Mouse (Mus musculus) kidney, embryonic 15.5 days (tissue): ENCODE results near the gene Fen1. TPM values are rescaled to one million over a fixed set of nuclear protein-coding genes. Genes with fewer than 3 reads are reported as not detected.
A peak's percentile ranks its signal among the peaks of the same experiment; 100 is the strongest.

Source experiments
- ATAC-seq: fragments of 200-750 bp; cut with Nextera tagmentation; replicated peaks from 2 replicates; pipeline ENCODE4 v1.8.0; 2017; ENCODE audit warnings: moderate TSS enrichment; ENCODE audit not compliant: low FRiP score
- H3K27ac ChIP-seq: fragments of 300-500 bp; sonication (generic); 2 replicates; pipeline ENCODE4 v1.5.1; 2015; ENCODE audit warnings: mild to moderate bottlenecking, inconsistent platforms
- H3K27me3 ChIP-seq: fragments of 300-500 bp; sonication (generic); 2 replicates; pipeline ENCODE4 v1.6.1; 2015; ENCODE audit warnings: inconsistent platforms
- H3K36me3 ChIP-seq: fragments of 300-500 bp; sonication (generic); 2 replicates; pipeline ENCODE4 v1.6.1; 2015; ENCODE audit warnings: inconsistent platforms
- H3K4me1 ChIP-seq: fragments of 300-500 bp; sonication (generic); 2 replicates; pipeline ENCODE4 v1.6.1; 2015; ENCODE audit warnings: inconsistent platforms
- H3K4me2 ChIP-seq: fragments of 300-500 bp; sonication (generic); 2 replicates; pipeline ENCODE4 v1.6.1; 2015; ENCODE audit warnings: moderate library complexity, mild to moderate bottlenecking, inconsistent platforms
- H3K4me3 ChIP-seq: fragments of 300-500 bp; sonication (generic); replicated peaks from 2 replicates; pipeline ENCODE4 v1.5.1; 2015; ENCODE audit warnings: mild to moderate bottlenecking, inconsistent platforms
- H3K9ac ChIP-seq: fragments of 300-500 bp; sonication (generic); 2 replicates; pipeline ENCODE4 v1.6.1; 2015; ENCODE audit warnings: mild to moderate bottlenecking, inconsistent platforms
- H3K9me3 ChIP-seq: fragments of 300-500 bp; sonication (generic); replicated peaks from 2 replicates; pipeline ENCODE4 v1.6.1; 2016; ENCODE audit warnings: inconsistent platforms
- WGBS: fragments of 180-500 bp; shearing (Covaris S2); methylation state at CpG from one replicate; pipeline ENCODE4 v1.1.7; 2015; ENCODE audit warnings: mixed read lengths; 5-methylcytosine and 5-hydroxymethylcytosine counted together
- polyA plus RNA-seq: library from polyadenylated mRNA; unstranded; fragments of >200 nt; fragmentation: Nextera tagmentation; extraction: Ambion mirVana; gene quantifications from 2 replicates; pipeline ENCODE4 v1.2.1, GENCODE M21; 2015

Fen1 gene
- polyA plus RNA-seq, 1 experiment from 2014 or later, result 111 TPM

GRCm38 (mm10) chr19:10189022-10189421 lies 14.9 kb downstream of the Fen1 start:
- peaks cover 91% of the 10 kb centered on the region for H3K36me3 ChIP-seq
- peaks cover 16% of the 10 kb centered on the region for H3K4me1 ChIP-seq
- H3K9me3 ChIP-seq, result no peaks in the 10 kb centered on the region
- H3K27me3 ChIP-seq, result no peaks in the 10 kb centered on the region
- no peak overlapping the region for H3K4me2 ChIP-seq
- H3K4me3 ChIP-seq, result no peak overlapping the region
- no peak for ATAC-seq
- H3K27ac ChIP-seq, result no peak overlapping the region
- H3K9ac ChIP-seq, result no peak overlapping the region
- 96% methylated on average over 6 of the region's 6 CpGs for WGBS

GRCm38 (mm10) chr19:10188281-10188811 lies 15.6 kb downstream of the Fen1 start:
- H3K9me3 ChIP-seq, result no peaks in the 10 kb centered on the region
- 76% methylated on average over 10 of the region's 10 CpGs for WGBS
- no peak overlapping the region for H3K4me2 ChIP-seq
- peaks cover 84% of the 10 kb centered on the region for H3K36me3 ChIP-seq
- H3K4me1 ChIP-seq, result peaks cover 22% of the 10 kb centered on the region
- no peak overlapping the region for H3K4me3 ChIP-seq
- H3K9ac ChIP-seq, result no peak overlapping the region
- no peak for ATAC-seq
- H3K27me3 ChIP-seq, result no peaks in the 10 kb centered on the region
- 0 out of 2 replicates have a peak overlapping the region, but pooled peaks have one; percentile 60 for H3K27ac ChIP-seq

- no peaks in the 10 kb centered on the region for H3K9me3 ChIP-seq
- H3K27me3 ChIP-seq, result no peaks in the 10 kb centered on the region
- 93% methylated on average over 8 of the region's 8 CpGs for WGBS
These were observed 17.4 kb downstream of the Fen1 start for GRCm38 (mm10) chr19:10186569-10186968.

DNA sequence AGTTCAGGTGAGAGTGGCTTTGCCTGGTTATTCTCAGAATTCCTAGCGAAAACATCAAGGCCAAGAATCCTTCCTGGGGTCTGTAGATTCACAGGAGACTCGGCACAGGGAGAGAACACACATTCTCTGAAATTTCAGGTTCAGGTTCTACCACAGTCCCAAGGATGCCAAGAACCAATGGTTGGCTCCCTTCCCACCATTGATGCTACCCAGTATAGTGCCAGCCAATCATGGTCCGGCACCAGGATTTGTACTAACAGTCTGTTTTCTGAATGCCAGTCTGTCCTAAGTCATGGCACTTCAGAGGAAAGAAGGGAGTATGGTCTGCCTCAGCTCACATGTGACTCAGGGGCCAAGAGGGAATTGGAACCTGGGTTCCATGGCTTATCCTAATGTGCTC lies 18.1 kb downstream of the Fen1 start:
- Histone ChIP-seq H3K27ac (no peak overlapping the region), H3K4me3 (no peak overlapping the region), H3K9me3 (no peaks in the 10 kb centered on the region), H3K4me2 (no peak overlapping the region), H3K9ac (no peak overlapping the region), H3K27me3 (no peaks in the 10 kb centered on the region), H3K36me3 (peaks cover 59% of the 10 kb centered on the region), H3K4me1 (peaks cover 28% of the 10 kb centered on the region)
- WGBS, result 94% methylated on average over 3 of the region's 3 CpGs
- ATAC-seq, result no peak

More at GRCm38 (mm10) chr19:10186569-10186968, 17.4 kb downstream of the Fen1 start:
- no peak overlapping the region for H3K27ac ChIP-seq
- H3K9ac ChIP-seq, result no peak overlapping the region
- H3K36me3 ChIP-seq, result peaks cover 66% of the 10 kb centered on the region
- no peak for ATAC-seq
- H3K4me2 ChIP-seq, result no peak overlapping the region
- peaks cover 28% of the 10 kb centered on the region for H3K4me1 ChIP-seq
- H3K4me3 ChIP-seq, result no peak overlapping the region

DNA sequence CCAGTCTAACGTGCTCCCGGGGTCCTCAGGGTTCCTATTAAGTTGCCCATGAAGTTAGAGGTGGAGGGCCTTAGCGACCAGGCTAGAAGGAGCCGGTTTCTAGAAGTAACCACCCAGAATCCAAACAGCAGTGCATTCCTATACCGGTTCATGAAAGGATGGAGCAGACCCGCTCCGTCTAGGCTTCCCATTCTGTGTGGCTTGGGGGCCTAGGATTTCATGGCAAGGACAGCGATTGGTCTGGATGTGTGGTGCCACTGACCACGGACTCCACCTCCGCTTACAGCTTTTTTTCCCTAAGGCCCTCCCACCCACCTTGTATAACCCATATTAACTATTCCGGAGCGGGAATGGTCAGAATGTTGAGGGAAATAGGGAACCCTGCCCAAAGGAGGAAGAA lies 19.9 kb downstream of the Fen1 start:
- WGBS, result 7% methylated on average over 12 of the region's 12 CpGs
- H3K4me3 ChIP-seq, result peak overlapping the region; percentile 80
- peaks cover 42% of the 10 kb centered on the region for H3K36me3 ChIP-seq
- no peaks in the 10 kb centered on the region for H3K9me3 ChIP-seq
- H3K27ac ChIP-seq, result peak overlapping the region; percentile 96
- H3K4me1 ChIP-seq, result peaks cover 28% of the 10 kb centered on the region
- peak; percentile 42; the same call in 1 of the 2 replicates for ATAC-seq
- H3K4me2 ChIP-seq, result peak overlapping the region; percentile 76
- H3K27me3 ChIP-seq, result no peaks in the 10 kb centered on the region
- H3K9ac ChIP-seq, result peak overlapping the region; percentile 89

DNA sequence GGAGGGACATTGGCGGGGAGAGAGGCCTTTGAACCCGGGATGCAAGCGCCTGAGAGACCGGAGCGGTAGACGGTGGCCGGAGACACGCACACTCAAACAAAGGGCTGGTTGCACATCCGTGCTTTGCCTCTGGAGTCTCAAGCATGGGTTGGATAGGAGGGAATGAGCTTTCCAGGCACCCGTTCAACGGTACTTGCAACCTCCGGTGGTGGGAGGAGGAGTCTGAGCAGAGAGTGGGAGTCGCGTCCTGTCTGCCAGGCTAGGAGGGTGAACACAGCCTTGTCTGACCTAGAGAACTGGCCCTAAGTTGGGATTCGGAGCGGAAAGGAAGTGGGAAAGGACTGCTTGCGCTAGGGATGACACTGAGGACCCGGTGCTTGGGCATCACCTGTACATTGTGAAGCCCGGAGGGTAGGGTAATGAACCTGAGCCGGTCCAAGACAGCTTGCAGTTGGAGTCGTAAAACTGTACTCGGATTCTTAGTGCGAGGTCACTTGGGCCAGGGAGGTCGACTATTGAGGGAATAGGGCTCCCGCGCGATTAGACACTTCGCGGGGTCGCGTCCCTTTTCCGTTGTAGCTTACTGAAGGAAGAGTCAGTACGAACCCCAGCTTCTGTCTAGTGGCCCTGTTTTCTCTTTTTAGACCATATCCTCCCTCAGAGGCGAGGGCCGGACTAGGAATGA lies 20.5 kb downstream of the Fen1 start:
- Histone ChIP-seq H3K4me1 (peaks cover 24% of the 10 kb centered on the region), H3K9ac (peak overlapping the region; percentile 89), H3K4me3 (peak overlapping the region; percentile 80), H3K27ac (peak overlapping the region; percentile 96), H3K9me3 (no peaks in the 10 kb centered on the region), H3K36me3 (peaks cover 36% of the 10 kb centered on the region), H3K27me3 (no peaks in the 10 kb centered on the region), H3K4me2 (peak overlapping the region; percentile 76)
- under 1% methylated on average over 35 of the region's 35 CpGs for WGBS
- ATAC-seq, result peak; percentile 79

DNA sequence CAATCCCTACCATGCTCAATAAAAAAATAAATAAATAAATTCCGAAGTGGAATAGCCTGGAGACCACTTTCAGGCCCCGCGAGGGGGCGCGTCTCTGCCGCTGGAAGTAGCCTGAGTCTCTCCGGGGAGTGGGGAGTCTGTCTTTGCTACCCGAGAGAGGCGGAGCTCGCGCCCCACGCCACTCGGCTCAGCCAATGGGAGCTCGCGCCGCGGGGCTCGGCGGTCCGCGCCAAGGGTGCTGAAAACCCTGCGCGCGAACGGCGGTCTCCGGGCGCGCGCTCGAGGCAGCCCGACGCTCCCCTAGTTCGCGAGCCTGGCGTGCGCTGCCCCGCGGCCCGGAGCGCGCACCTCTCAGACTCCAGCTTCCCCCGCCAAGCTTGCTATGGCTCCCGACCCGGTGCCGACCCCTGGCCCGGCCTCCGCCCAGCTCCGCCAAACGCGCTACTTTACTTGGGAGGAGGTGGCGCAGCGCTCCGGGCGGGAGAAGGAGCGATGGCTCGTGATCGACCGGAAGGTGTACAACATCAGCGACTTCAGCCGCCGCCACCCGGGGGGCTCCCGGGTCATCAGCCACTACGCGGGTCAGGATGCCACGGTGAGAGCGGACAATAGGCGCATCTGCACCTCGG lies 21.2 kb downstream of the Fen1 start, which contains the start of gene Fads1:
TSS of gene Fads1 (plus strand) at position 219 of the 629 bp plus-strand sequence.
- Histone ChIP-seq H3K4me1 (peaks cover 23% of the 10 kb centered on the region), H3K9me3 (no peaks in the 10 kb centered on the region), H3K36me3 (peaks cover 29% of the 10 kb centered on the region), H3K27ac (peak within 1 kb of the TSS; percentile 96), H3K27me3 (no peaks in the 10 kb centered on the region), H3K4me3 (peak within 1 kb of the TSS; percentile 80), H3K4me2 (peak within 1 kb of the TSS; percentile 76), H3K9ac (peak within 1 kb of the TSS; percentile 89)
- ATAC-seq, result peak; percentile 97
- WGBS, result under 1% methylated on average over 60 of the region's 70 CpGs

DNA sequence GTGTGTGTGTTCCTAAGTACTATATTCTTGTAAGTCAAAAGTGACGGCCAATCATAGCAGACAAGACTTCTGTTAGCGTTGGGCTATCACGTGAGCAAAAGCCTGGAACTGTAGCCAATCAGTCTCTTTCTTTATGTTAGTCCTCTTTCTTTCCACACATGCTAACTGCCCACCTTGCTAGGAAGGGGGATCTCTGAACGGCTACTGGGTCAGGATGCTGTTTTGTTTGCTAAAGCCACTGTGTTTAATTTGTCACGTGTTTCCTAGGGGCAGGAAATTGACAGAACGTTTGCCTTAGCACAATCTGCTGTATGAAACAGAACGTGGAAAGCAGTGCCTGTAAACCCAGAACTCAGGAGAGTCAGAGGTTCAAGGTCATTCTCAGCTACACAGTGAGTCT lies 21.8 kb downstream of the Fen1 start:
- Histone ChIP-seq H3K9me3 (no peaks in the 10 kb centered on the region), H3K4me3 (peak overlapping the region; percentile 80), H3K27me3 (no peaks in the 10 kb centered on the region), H3K4me2 (peak overlapping the region; percentile 76), H3K9ac (no peak overlapping the region), H3K36me3 (peaks cover 23% of the 10 kb centered on the region), H3K4me1 (peaks cover 26% of the 10 kb centered on the region), H3K27ac (peak overlapping the region; percentile 61; the same call in 1 of the 2 replicates)
- 32% methylated on average over 7 of the region's 7 CpGs for WGBS
- ATAC-seq, result no peak

- Histone ChIP-seq H3K4me3 (no peak overlapping the region), H3K36me3 (peaks cover 14% of the 10 kb centered on the region), H3K4me1 (peaks cover 29% of the 10 kb centered on the region), H3K4me2 (no peak overlapping the region), H3K9me3 (no peaks in the 10 kb centered on the region), H3K9ac (no peak overlapping the region), H3K27me3 (no peaks in the 10 kb centered on the region), H3K27ac (no peak overlapping the region)
- 94% methylated on average over 7 of the region's 7 CpGs for WGBS
- no peak for ATAC-seq
These were observed 22.7 kb downstream of the Fen1 start for GRCm38 (mm10) chr19:10181225-10181624.

DNA sequence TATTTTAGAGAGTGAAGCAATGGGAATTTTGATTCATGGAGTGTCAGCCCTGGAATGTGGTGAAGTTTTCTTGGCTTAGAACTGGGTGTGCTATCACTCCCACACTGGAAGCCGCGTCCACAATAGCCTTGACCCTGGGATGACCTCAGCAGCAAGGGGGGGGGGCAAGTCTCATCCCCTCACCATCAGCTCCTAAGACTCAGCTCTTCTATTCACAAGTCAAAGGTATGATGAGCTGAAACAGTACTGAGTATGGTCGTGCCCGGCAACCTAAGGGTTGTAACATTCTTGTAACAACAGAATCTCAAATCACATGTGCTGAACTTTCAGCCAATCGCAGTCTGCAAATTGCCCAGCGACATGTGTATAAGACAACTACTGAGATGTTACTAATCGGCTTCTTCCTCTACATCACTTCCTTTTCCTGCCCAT lies 27.0 kb downstream of the Fen1 start:
- no peaks in the 10 kb centered on the region for H3K9me3 ChIP-seq
- H3K4me3 ChIP-seq, result no peak overlapping the region
- peak overlapping the region; percentile 37; the same call in 1 of the 2 replicates for H3K27ac ChIP-seq
- H3K36me3 ChIP-seq, result no peaks in the 10 kb centered on the region
- no peak overlapping the region for H3K9ac ChIP-seq
- 0 out of 2 replicates have a peak, but pooled peaks have one; percentile 29 for ATAC-seq
- H3K27me3 ChIP-seq, result no peaks in the 10 kb centered on the region
- H3K4me2 ChIP-seq, result 0 out of 2 replicates have a peak overlapping the region, but pooled peaks have one; percentile 24
- peaks cover 7% of the 10 kb centered on the region; the same call in 1 of the 2 replicates for H3K4me1 ChIP-seq
- 46% methylated on average over 7 of the region's 7 CpGs for WGBS

- Histone ChIP-seq H3K4me2 (no peak overlapping the region), H3K4me1 (peaks cover 7% of the 10 kb centered on the region; the same call in 1 of the 2 replicates), H3K27ac (0 out of 2 replicates have a peak overlapping the region, but pooled peaks have one; percentile 24), H3K9ac (no peak overlapping the region), H3K4me3 (no peak overlapping the region), H3K36me3 (no peaks in the 10 kb centered on the region), H3K27me3 (no peaks in the 10 kb centered on the region), H3K9me3 (no peaks in the 10 kb centered on the region)
- 73% methylated on average over 1 of the region's 1 CpGs for WGBS
- no peak for ATAC-seq
These were observed 27.5 kb downstream of the Fen1 start for GRCm38 (mm10) chr19:10176477-10176876.

- H3K4me1 ChIP-seq, result peaks cover 7% of the 10 kb centered on the region; the same call in 1 of the 2 replicates
- no peaks in the 10 kb centered on the region for H3K9me3 ChIP-seq
- ATAC-seq, result no peak
- no peaks in the 10 kb centered on the region for H3K27me3 ChIP-seq
- H3K4me2 ChIP-seq, result no peak overlapping the region
- H3K36me3 ChIP-seq, result no peaks in the 10 kb centered on the region
- no peak overlapping the region for H3K27ac ChIP-seq
- 81% methylated on average over 4 of the region's 4 CpGs for WGBS
- H3K4me3 ChIP-seq, result no peak overlapping the region
- no peak overlapping the region for H3K9ac ChIP-seq
These were observed 29.0 kb downstream of the Fen1 start for GRCm38 (mm10) chr19:10174956-10175355.
